Comparison of ENCODE assay signal across 9 mouse cellular contexts in genomic region chr9:70207981-70208521, GRCm38 (mm10). TPM values are rescaled to one million over a fixed set of nuclear protein-coding genes. Genes with fewer than 3 reads are reported as not detected.
DNase-seq lines count a peak whose midpoint lies in the region; ATAC-seq and TF ChIP-seq lines count a peak whose summit lies in the region.
"Had no signal": no experiment of that assay in that cellular context is flagged by ENCODE, and none has a peak within 500 bp of the region (broad histone marks: within the 10 kb centered on the region; RNA-seq: fewer than 3 reads in every experiment).

No protein-coding gene starts in this region.

- peak overlapping the region; percentile 86 for H3K4me3 ChIP-seq in bone marrow, adult 2 months (replicated peaks; ENCODE audit: control insufficient read depth, low read depth, low read length)
- H3K4me3 ChIP-seq in forebrain, postnatal 0 days (ENCODE audit: low read depth, low read length): peak overlapping the region; percentile 47
- H3K4me3 ChIP-seq in hindbrain, embryonic 12.5 days: peak overlapping the region; percentile 58
- H3K4me3 ChIP-seq in limb, embryonic 14.5 days (replicated peaks; ENCODE audit: low read length): peak overlapping the region; percentile 72
- H3K4me3 ChIP-seq in myocyte: peak overlapping the region; percentile 98

- 0 out of 2 replicates have a peak, but pooled peaks have one; percentile 30 for TF ChIP-seq POLR2A in bone marrow, adult 2 months (IDR thresholded peaks at IDR 0.05; ENCODE audit: borderline replicate concordance, control insufficient read depth, low read depth, low read length)
- no peak for TF ChIP-seq POLR2A in limb, embryonic 14.5 days (IDR thresholded peaks at IDR 0.05; ENCODE audit: borderline replicate concordance, extremely low read depth, insufficient read depth, insufficient read length)
- no peak for TF ChIP-seq POLR2A in myocyte (IDR thresholded peaks at IDR 0.05; ENCODE audit: insufficient read length, low read depth)

- no peaks in the 10 kb centered on the region for H3K36me3 ChIP-seq in forebrain, postnatal 0 days (ENCODE audit: insufficient read depth)
- H3K36me3 ChIP-seq in hindbrain, embryonic 12.5 days: no peaks in the 10 kb centered on the region
- no peaks in the 10 kb centered on the region for H3K36me3 ChIP-seq in limb, embryonic 14.5 days (ENCODE audit: control insufficient read depth, insufficient read depth, low read length)
- no peaks in the 10 kb centered on the region for H3K36me3 ChIP-seq in myocyte (ENCODE audit: control insufficient read depth, insufficient read depth)

- no peaks in the 10 kb centered on the region for H3K9me3 ChIP-seq in forebrain, postnatal 0 days (ENCODE audit: low read length)
- H3K9me3 ChIP-seq in hindbrain, embryonic 12.5 days (replicated peaks): no peaks in the 10 kb centered on the region
- no peaks in the 10 kb centered on the region for H3K9me3 ChIP-seq in limb, embryonic 14.5 days (ENCODE audit: control insufficient read depth, low read length)

- no peaks in the 10 kb centered on the region; the same call in 1 of the 2 replicates for H3K4me1 ChIP-seq in bone marrow, adult 2 months (ENCODE audit: control insufficient read depth, insufficient read depth, low read length)
- H3K4me1 ChIP-seq in forebrain, postnatal 0 days (ENCODE audit: insufficient read depth): peaks cover 10% of the 10 kb centered on the region
- H3K4me1 ChIP-seq in hindbrain, embryonic 12.5 days: peaks cover 20% of the 10 kb centered on the region
- H3K4me1 ChIP-seq in limb, embryonic 14.5 days (ENCODE audit: control insufficient read depth, insufficient read depth, low read length): peaks cover 17% of the 10 kb centered on the region

- peak overlapping the region; percentile 96 for H3K4me2 ChIP-seq in forebrain, postnatal 0 days (ENCODE audit: low read depth)
- peak overlapping the region; percentile 98 for H3K4me2 ChIP-seq in hindbrain, embryonic 12.5 days (replicated peaks)
- H3K4me2 ChIP-seq in limb, embryonic 14.5 days (replicated peaks; ENCODE audit: low read depth, low read length, severe bottlenecking): peak overlapping the region; percentile 98
- peak overlapping the region; percentile 94 for H3K4me2 ChIP-seq in myocyte (ENCODE audit: low read depth)

- TF ChIP-seq CTCF in bone marrow, adult 2 months (IDR thresholded peaks at IDR 0.05; ENCODE audit: control insufficient read depth, insufficient read depth, low read length): no peak
- no peak for TF ChIP-seq CTCF in forebrain, postnatal 0 days (IDR thresholded peaks at IDR 0.05; ENCODE audit: low read depth)

- DNase-seq in layer of hippocampus, postnatal 25 days (ENCODE audit: extremely low spot score in 1 of 2, low spot score in 1 of 2): peak; percentile 9
- DNase-seq in layer of hippocampus, adult 18-20 months (ENCODE audit: low spot score in 2 of 2): no peak
- no peak for DNase-seq in forebrain, postnatal 0 days
- peak; percentile 17 for DNase-seq in limb, embryonic 14.5 days (ENCODE audit: low spot score)
- DNase-seq in urinary bladder, postnatal 36 days (ENCODE audit: low spot score in 2 of 2): peak; percentile 19 to 33

- peak overlapping the region; percentile 56 for H3K27ac ChIP-seq in bone marrow, adult 2 months (ENCODE audit: control insufficient read depth, insufficient read depth, low read depth, low read length, poor library complexity)
- peak overlapping the region; percentile 35; the same call in 1 of the 2 replicates for H3K27ac ChIP-seq in forebrain, postnatal 0 days (ENCODE audit: low read depth, low read length)
- H3K27ac ChIP-seq in hindbrain, embryonic 12.5 days: peak overlapping the region; percentile 68; the same call in 1 of the 2 replicates
- peak overlapping the region; percentile 84 for H3K27ac ChIP-seq in limb, embryonic 14.5 days (replicated peaks; ENCODE audit: low read depth, low read length)

- peak overlapping the region; percentile 66 for H3ac ChIP-seq in myocyte (ENCODE audit: control insufficient read depth, insufficient read length)

- peak overlapping the region; percentile 39 for H3K9ac ChIP-seq in forebrain, postnatal 0 days
- peak overlapping the region; percentile 65 for H3K9ac ChIP-seq in hindbrain, embryonic 12.5 days
- peak overlapping the region; percentile 74 for H3K9ac ChIP-seq in limb, embryonic 14.5 days (ENCODE audit: low read depth, low read length, severe bottlenecking)

- WGBS in bone marrow, adult 2 months: 2% methylated on average over 26 of the region's 26 CpGs
- WGBS in forebrain, postnatal 0 days: 3% methylated on average over 26 of the region's 26 CpGs
- under 1% methylated on average over 26 of the region's 26 CpGs for WGBS in hindbrain, embryonic 12.5 days
- WGBS in limb, embryonic 14.5 days: under 1% methylated on average over 26 of the region's 26 CpGs

- H3K27me3 ChIP-seq in forebrain, postnatal 0 days (ENCODE audit: insufficient read depth, low read length): peaks cover 6% of the 10 kb centered on the region; the same call in 1 of the 2 replicates
- peaks cover 6% of the 10 kb centered on the region; the same call in 1 of the 2 replicates for H3K27me3 ChIP-seq in hindbrain, embryonic 12.5 days
- no peaks in the 10 kb centered on the region for H3K27me3 ChIP-seq in limb, embryonic 14.5 days (ENCODE audit: control insufficient read depth, insufficient read depth, low read length)
- no peaks in the 10 kb centered on the region for H3K27me3 ChIP-seq in myocyte (ENCODE audit: control insufficient read depth, insufficient read depth, insufficient read length)
- H3K27me3 ChIP-seq: Patski had no signal

- ATAC-seq in forebrain, postnatal 0 days: 0 out of 2 replicates have a peak, but pooled peaks have one; percentile 5
- 0 out of 2 replicates have a peak, but pooled peaks have one; percentile 35 for ATAC-seq in hindbrain, embryonic 12.5 days (ENCODE audit: low FRiP score)
- ATAC-seq in limb, embryonic 14.5 days (ENCODE audit: low FRiP score, low read depth): no peak

- H3K79me2 ChIP-seq in myocyte (ENCODE audit: control insufficient read depth, insufficient read depth): peaks cover 50% of the 10 kb centered on the region

TF ChIP-seq in myocyte, 11 proteins besides CTCF, POLR2A, EP300 and RAD21:
- peak in 1 of 3 experiments; percentile 59 for TF ChIP-seq MYOG (IDR thresholded peaks at IDR 0.05; ENCODE audit: control insufficient read depth in 1 of 3, insufficient read depth in 1 of 3, insufficient read length in 2 of 3, low read depth in 2 of 3)
- no peak for TF ChIP-seq E2F4 (IDR thresholded peaks at IDR 0.05; ENCODE audit: insufficient read depth)

RNA-seq across cellular contexts. Expression of gene Myo1e, which starts 0.9 kb away (rescaled TPM):
- total RNA-seq in layer of hippocampus, postnatal 25 days (2021): 1 to 10 TPM; 8.9 TPM
- 1 to 10 TPM; 9.0 to 9.6 TPM for total RNA-seq in layer of hippocampus, adult 18-20 months (2021)
- 4.7 and 4.9 TPM in 2 replicates for polyA plus RNA-seq in bone marrow, adult 2 months (2011; ENCODE audit: insufficient read depth, insufficient read length, low replicate concordance, missing spikeins)
- total RNA-seq in forebrain, postnatal 0 days (2014; rRNA removed): 4.6 and 6.2 TPM in 2 replicates
- 2.2 and 3.6 TPM in 2 replicates for polyA plus RNA-seq in forebrain, postnatal 0 days (2015; fragmentation: Nextera tagmentation; extraction: Ambion mirVana)
- 16.2 and 17.9 TPM in 2 replicates for polyA plus RNA-seq in hindbrain, embryonic 12.5 days (2016; fragmentation: Nextera tagmentation; extraction: Ambion mirVana)
- 11.0 and 12.1 TPM in 2 replicates for polyA plus RNA-seq in limb, embryonic 14.5 days (2012; rRNA removed)
- 20.4 and 22.9 TPM in 2 replicates for polyA plus RNA-seq in limb, embryonic 14.5 days (2014; fragmentation: Nextera tagmentation; extraction: Ambion mirVana)
- 26.5 TPM for polyA plus RNA-seq in myocyte (2012; fragmentation: generic; extraction: Trizol)

Comparison
In these comparisons a context has a peak if more than half of its experiments do, and no peak if none do; other contexts are left out.
1. DNase-seq: peak in layer of hippocampus, postnatal 25 days (2 of 2), limb, embryonic 14.5 days (single experiment) and urinary bladder, postnatal 36 days (2 of 2); none in layer of hippocampus, adult 18-20 months (0 of 2) and forebrain, postnatal 0 days (single experiment).
2. H3K4me3 ChIP-seq: peak in every context shown above with its lines; median percentile 98 in myocyte; 86 in bone marrow, adult 2 months; 72 in limb, embryonic 14.5 days; 58 in hindbrain, embryonic 12.5 days; 47 in forebrain, postnatal 0 days.
3. Peak in every context shown above with its lines, with median percentiles within 50 percentile points of each other: H3K27ac ChIP-seq, H3K4me2 ChIP-seq and H3K9ac ChIP-seq.